Mouse (Mus musculus): ENCODE measurements around the gene Cenpx.

The Cenpx gene

GRCm38 (mm10) chr11:120662759-120663158 is 50.8 kb downstream of the Cenpx start:
- in situ Hi-C loops (cut with MboI, MseI), result no loop called here

GRCm38 (mm10) chr11:120661076-120661460 is 52.5 kb downstream of the Cenpx start, which contains the start of gene Notum:
Gene Notum (minus strand): TSS chr11:120661175.
- in situ Hi-C loops (cut with MboI, MseI), result no loop called here
